Mouse (Mus musculus) heart, embryonic 11.5 days (tissue): ENCODE measurements at regions not wholly inside any gene's neighbourhood (a gene's known extent, or its start where the extent isn't known, plus 50 kb on each side); places are given as distances from the start of the nearest gene placed in this dataset.

Experiments
- ATAC-seq: fragments of 200-750 bp; cut with Nextera tagmentation; replicated peaks from 2 replicates; pipeline ENCODE4 v1.8.0; 2017; ENCODE audit warnings: moderate library complexity; ENCODE audit not compliant: insufficient number of reproducible peaks, low FRiP score, low TSS enrichment
- H3K27ac ChIP-seq: fragments of 300-500 bp; sonication (generic); 2 replicates; pipeline ENCODE4 v1.5.1; 2014; ENCODE audit warnings: mild to moderate bottlenecking, low read depth, low read length
- H3K27me3 ChIP-seq: fragments of 300-500 bp; sonication (generic); 2 replicates; pipeline ENCODE4 v1.6.1; 2014; ENCODE audit warnings: mild to moderate bottlenecking, low read length, mixed read lengths; ENCODE audit not compliant: control insufficient read depth, insufficient read depth
- H3K36me3 ChIP-seq: fragments of 300-500 bp; sonication (generic); 2 replicates; pipeline ENCODE4 v1.6.1; 2014; ENCODE audit warnings: mild to moderate bottlenecking, low read length, moderate library complexity, mixed read lengths; ENCODE audit not compliant: control insufficient read depth, insufficient read depth
- H3K4me1 ChIP-seq: fragments of 300-500 bp; sonication (generic); 2 replicates; pipeline ENCODE4 v1.6.1; 2014; ENCODE audit warnings: low read length; ENCODE audit not compliant: control insufficient read depth, insufficient read depth
- H3K4me2 ChIP-seq: fragments of 300-500 bp; sonication (generic); 2 replicates; pipeline ENCODE4 v1.6.1; 2014; ENCODE audit warnings: mild to moderate bottlenecking, moderate library complexity
- H3K4me3 ChIP-seq: fragments of 300-500 bp; sonication (generic); 2 replicates; pipeline ENCODE4 v1.5.1; 2014; ENCODE audit warnings: low read depth, low read length
- H3K9ac ChIP-seq: fragments of 300-500 bp; sonication (generic); 2 replicates; pipeline ENCODE4 v1.6.1; 2014; ENCODE audit warnings: mild to moderate bottlenecking, low read depth, low read length, moderate library complexity
- H3K9me3 ChIP-seq: fragments of 300-500 bp; sonication (generic); replicated peaks from 2 replicates; pipeline ENCODE4 v1.6.1; 2016; ENCODE audit warnings: low read length; ENCODE audit not compliant: control insufficient read depth
- WGBS: fragments of 180-500 bp; shearing (Covaris S2); extraction: QIAGEN DNeasy Blood & Tissue Kit; methylation state at CpG from one replicate; pipeline ENCODE4 v1.1.7; 2014; ENCODE audit not compliant: insufficient replicate concordance; 5-methylcytosine and 5-hydroxymethylcytosine counted together

GRCm38 (mm10) chr4:55722388-55722787 lies 190.1 kb upstream of the Klf4 start:
- ATAC-seq, result no peak
- Histone ChIP-seq H3K9me3 (no peaks in the 10 kb centered on the region), H3K4me3 (no peak overlapping the region), H3K27me3 (no peaks in the 10 kb centered on the region; the same call in 1 of the 2 replicates), H3K27ac (no peak overlapping the region), H3K4me1 (0 out of 2 replicates have a peak, but pooled peaks cover 3% of the 10 kb centered on the region), H3K36me3 (no peaks in the 10 kb centered on the region), H3K4me2 (no peak overlapping the region), H3K9ac (no peak overlapping the region)
- 35% methylated on average over 8 of the region's 8 CpGs for WGBS

GRCm38 (mm10) chr4:55721834-55722233 lies 189.6 kb upstream of the Klf4 start:
- H3K27ac ChIP-seq, result no peak overlapping the region
- WGBS, result 39% methylated on average over 2 of the region's 2 CpGs
- H3K36me3 ChIP-seq, result no peaks in the 10 kb centered on the region
- H3K4me3 ChIP-seq, result no peak overlapping the region
- H3K4me1 ChIP-seq, result 0 out of 2 replicates have a peak, but pooled peaks cover 3% of the 10 kb centered on the region
- no peaks in the 10 kb centered on the region; the same call in 1 of the 2 replicates for H3K27me3 ChIP-seq
- H3K9ac ChIP-seq, result no peak overlapping the region
- no peaks in the 10 kb centered on the region for H3K9me3 ChIP-seq
- H3K4me2 ChIP-seq, result no peak overlapping the region
- no peak for ATAC-seq

GRCm38 (mm10) chr4:55718438-55718837 lies 186.2 kb upstream of the Klf4 start:
- no peaks in the 10 kb centered on the region for H3K27me3 ChIP-seq
- 72% methylated on average over 4 of the region's 4 CpGs for WGBS
- H3K4me1 ChIP-seq, result 0 out of 2 replicates have a peak, but pooled peaks cover 3% of the 10 kb centered on the region
- H3K4me2 ChIP-seq, result no peak overlapping the region
- no peak overlapping the region for H3K27ac ChIP-seq
- H3K9ac ChIP-seq, result no peak overlapping the region
- ATAC-seq, result no peak
- no peaks in the 10 kb centered on the region for H3K36me3 ChIP-seq
- H3K9me3 ChIP-seq, result no peaks in the 10 kb centered on the region
- H3K4me3 ChIP-seq, result no peak overlapping the region

GRCm38 (mm10) chr4:55716161-55716651 lies 183.9 kb upstream of the Klf4 start:
- no peaks in the 10 kb centered on the region for H3K27me3 ChIP-seq
- 57% methylated on average over 5 of the region's 5 CpGs for WGBS
- no peaks in the 10 kb centered on the region for H3K36me3 ChIP-seq
- H3K9me3 ChIP-seq, result no peaks in the 10 kb centered on the region
- H3K9ac ChIP-seq, result no peak overlapping the region
- H3K4me1 ChIP-seq, result peaks cover 7% of the 10 kb centered on the region; the same call in 1 of the 2 replicates
- H3K4me2 ChIP-seq, result no peak overlapping the region
- no peak overlapping the region for H3K27ac ChIP-seq
- ATAC-seq, result no peak
- H3K4me3 ChIP-seq, result no peak overlapping the region

GRCm38 (mm10) chr4:55711500-55712341 lies 179.5 kb upstream of the Klf4 start:
- no peak overlapping the region for H3K9ac ChIP-seq
- no peak for ATAC-seq
- no peak overlapping the region for H3K4me2 ChIP-seq
- H3K4me3 ChIP-seq, result no peak overlapping the region
- no peaks in the 10 kb centered on the region for H3K36me3 ChIP-seq
- 39% methylated on average over 13 of the region's 13 CpGs for WGBS
- no peaks in the 10 kb centered on the region for H3K9me3 ChIP-seq
- H3K27ac ChIP-seq, result no peak overlapping the region
- no peaks in the 10 kb centered on the region for H3K27me3 ChIP-seq
- H3K4me1 ChIP-seq, result peaks cover 7% of the 10 kb centered on the region; the same call in 1 of the 2 replicates

GRCm38 (mm10) chr4:55710476-55710875 lies 178.2 kb upstream of the Klf4 start:
- Histone ChIP-seq H3K27ac (no peak overlapping the region), H3K9me3 (no peaks in the 10 kb centered on the region), H3K36me3 (no peaks in the 10 kb centered on the region), H3K4me2 (no peak overlapping the region), H3K27me3 (no peaks in the 10 kb centered on the region), H3K4me1 (peaks cover 7% of the 10 kb centered on the region; the same call in 1 of the 2 replicates), H3K9ac (no peak overlapping the region), H3K4me3 (no peak overlapping the region)
- 86% methylated on average over 5 of the region's 5 CpGs for WGBS
- no peak for ATAC-seq

GRCm38 (mm10) chr4:55708808-55709207 lies 176.5 kb upstream of the Klf4 start:
- Histone ChIP-seq H3K4me2 (no peak overlapping the region), H3K36me3 (no peaks in the 10 kb centered on the region), H3K27ac (no peak overlapping the region), H3K9ac (no peak overlapping the region), H3K9me3 (no peaks in the 10 kb centered on the region), H3K4me1 (peaks cover 7% of the 10 kb centered on the region; the same call in 1 of the 2 replicates), H3K4me3 (no peak overlapping the region), H3K27me3 (no peaks in the 10 kb centered on the region)
- no peak for ATAC-seq
- 64% methylated on average over 2 of the region's 2 CpGs for WGBS

- Histone ChIP-seq H3K27ac (no peak overlapping the region), H3K4me1 (peaks cover 7% of the 10 kb centered on the region; the same call in 1 of the 2 replicates), H3K4me2 (no peak overlapping the region), H3K9ac (no peak overlapping the region), H3K36me3 (no peaks in the 10 kb centered on the region), H3K9me3 (no peaks in the 10 kb centered on the region), H3K4me3 (no peak overlapping the region), H3K27me3 (no peaks in the 10 kb centered on the region)
- no peak for ATAC-seq
- 79% methylated on average over 10 of the region's 10 CpGs for WGBS
These were observed 175.7 kb upstream of the Klf4 start for GRCm38 (mm10) chr4:55707916-55708315.
